Mouse (Mus musculus): Measurements from ENCODE around the gene Gm47996.
"Not testable (repeated sequence)": the region's sequence is repeated elsewhere in the genome, so short reads cannot be mapped to it uniquely, and the experiment has no call there.

The Gm47996 gene

DNA sequence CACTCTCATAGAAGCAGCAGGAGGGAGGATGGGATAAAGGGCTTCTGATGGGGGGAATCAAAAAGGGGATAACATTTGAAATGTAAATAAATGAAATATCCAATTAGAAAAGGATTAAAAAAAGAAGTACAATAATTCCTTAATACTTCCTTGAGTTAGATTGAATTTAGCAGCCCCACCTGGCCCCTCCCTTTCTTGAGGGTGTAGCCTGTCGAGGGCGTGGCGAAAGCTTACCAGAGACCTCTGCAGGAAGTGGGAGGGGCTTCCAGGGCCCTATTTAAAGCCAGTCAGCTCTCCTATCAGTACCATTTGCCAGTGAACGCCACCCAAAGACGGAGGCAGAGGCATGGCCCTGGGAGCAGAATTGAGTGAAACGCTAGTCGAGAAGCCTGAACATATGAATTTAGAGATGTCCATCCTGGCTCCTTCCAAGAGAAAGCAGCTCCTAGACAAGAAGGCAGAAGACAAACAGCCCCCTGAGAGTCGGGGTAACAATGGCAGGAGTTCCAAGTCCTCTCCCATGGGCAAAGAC, at the start of gene Gm47996:
TSS of gene Gm47996 (plus strand) at position 308 of the 532 bp plus-strand sequence.
- not testable (repeated sequence) for DNase-seq

DNA sequence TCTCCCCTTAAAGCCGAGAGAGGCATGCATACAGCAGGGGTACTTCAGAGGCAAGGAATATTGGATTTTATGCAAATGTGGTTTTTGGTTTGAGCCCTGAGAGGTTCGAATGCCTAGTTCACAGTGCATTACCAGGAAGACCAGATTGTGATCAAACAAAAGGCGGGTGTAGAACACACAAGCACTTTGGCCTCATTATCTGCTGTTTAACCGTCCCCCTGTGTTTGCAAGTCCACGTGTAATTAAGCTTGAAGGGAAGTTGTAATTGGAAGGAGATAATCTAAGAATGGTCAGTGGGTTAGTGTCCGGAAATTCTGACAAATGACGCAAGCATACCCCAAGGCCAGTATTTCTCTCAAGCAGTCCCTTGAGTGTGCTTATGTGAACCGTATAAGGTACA, 43.9 kb upstream of the Gm47996 start:
- no peak for DNase-seq

GRCm38 (mm10) chr1:151167297-151168047, 42.5 kb upstream of the Gm47996 start:
- DNase-seq, result no peak

GRCm38 (mm10) chr1:151168637-151169036, 41.3 kb upstream of the Gm47996 start:
- DNase-seq, result no peak

- DNase-seq, result no peak
Measured at GRCm38 (mm10) chr1:151171572-151172461, 38.1 kb upstream of the Gm47996 start.

- DNase-seq, result no peak
Measured at GRCm38 (mm10) chr1:151177030-151177936, 32.6 kb upstream of the Gm47996 start.

DNA sequence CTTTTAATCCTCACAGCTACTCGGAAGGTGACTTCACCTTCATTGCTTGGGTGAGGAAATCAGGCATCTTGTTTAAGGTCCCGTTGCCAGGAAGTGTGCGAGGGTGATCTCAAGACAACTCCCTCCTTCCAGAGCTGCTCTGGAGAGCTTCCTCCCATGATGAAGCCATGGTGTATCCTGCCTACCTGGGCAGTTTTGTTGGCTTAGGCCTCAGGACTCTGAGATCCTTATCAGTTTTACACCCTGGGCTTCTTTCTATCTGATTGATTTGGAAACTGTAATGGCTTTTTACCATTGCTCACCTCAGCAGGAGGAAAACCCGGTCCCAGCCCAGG, 32.0 kb upstream of the Gm47996 start:
- DNase-seq, result no peak

DNA sequence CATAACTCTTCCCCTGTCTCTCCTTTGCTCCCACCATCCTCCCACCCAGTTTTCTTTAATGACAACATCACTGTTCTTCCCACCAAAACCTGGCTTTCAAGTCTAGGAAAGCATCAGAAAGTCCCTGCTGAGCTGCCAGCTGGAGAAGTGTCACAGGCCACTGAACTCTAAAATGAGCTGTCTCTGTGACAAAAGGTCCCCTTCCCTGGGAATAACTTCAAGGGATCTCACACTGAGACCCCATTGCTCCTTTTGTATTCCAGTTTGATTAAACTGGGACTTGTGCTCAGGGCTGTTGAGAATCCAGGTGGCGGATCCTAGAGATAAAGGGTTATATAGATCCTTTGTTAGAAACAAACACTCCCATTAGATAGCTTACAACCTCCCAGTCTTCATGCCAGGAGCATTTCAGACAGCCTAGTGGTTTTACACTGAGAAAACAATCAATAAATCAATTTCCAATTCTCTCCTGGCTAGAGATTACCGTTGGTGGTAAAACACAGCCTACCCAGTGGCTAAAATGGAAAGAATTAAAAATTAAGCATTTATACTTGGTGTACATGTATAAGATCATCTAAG, 31.3 kb upstream of the Gm47996 start:
- DNase-seq, result no peak

DNA sequence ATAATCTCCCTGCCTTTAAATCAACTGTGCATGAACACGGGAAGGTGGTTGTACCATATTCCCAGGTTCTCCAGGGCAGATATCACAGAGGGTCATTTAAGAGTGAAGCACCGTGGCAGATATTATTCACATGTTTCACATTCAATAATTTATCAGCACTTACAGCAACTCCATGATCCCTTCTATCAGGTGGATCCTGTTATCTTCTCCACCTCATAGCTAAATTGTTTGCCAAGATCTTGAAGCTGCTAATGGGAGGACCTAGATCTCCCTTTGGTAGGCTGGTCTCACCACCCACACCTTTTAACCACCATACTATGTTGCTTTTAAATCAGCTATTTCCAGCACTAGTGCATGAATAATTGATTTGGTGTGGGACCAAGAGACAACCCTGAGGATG, 29.8 kb upstream of the Gm47996 start:
- DNase-seq, result no peak

- DNase-seq, result not testable (repeated sequence)
Measured at GRCm38 (mm10) chr1:151182266-151182665, 27.7 kb upstream of the Gm47996 start, which contains the start of gene Gm47985. Gene Gm47985, plus strand, starts transcription at chr1:151182537.

GRCm38 (mm10) chr1:151186186-151186585, 23.7 kb upstream of the Gm47996 start:
- not testable (repeated sequence) for DNase-seq

DNA sequence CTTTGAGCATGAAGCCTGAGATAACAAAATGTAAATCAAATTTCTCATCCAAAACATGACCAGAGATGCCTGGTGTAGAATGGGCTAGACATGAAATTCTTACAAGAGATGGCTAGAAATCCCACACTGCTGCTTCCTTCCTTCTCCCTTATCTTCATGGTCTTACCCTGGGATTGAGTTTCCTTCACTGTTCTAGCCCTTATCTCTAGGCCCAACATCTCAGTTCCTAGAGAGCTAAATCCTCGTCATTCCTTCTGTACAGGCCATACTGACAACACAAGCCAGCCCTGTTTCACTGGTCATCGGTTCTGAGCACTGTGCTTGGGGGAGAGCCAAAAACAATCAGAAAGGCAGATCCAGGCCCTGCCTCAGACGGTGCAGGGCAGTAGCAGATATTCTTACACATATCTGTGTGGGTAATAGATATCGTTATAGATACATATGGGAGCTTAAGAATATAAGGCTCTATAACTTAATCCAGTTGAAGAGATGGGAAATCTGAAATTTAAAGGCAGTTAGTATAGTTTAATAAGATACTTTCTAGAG, 23.0 kb upstream of the Gm47996 start:
- DNase-seq, result not testable (repeated sequence)

DNA sequence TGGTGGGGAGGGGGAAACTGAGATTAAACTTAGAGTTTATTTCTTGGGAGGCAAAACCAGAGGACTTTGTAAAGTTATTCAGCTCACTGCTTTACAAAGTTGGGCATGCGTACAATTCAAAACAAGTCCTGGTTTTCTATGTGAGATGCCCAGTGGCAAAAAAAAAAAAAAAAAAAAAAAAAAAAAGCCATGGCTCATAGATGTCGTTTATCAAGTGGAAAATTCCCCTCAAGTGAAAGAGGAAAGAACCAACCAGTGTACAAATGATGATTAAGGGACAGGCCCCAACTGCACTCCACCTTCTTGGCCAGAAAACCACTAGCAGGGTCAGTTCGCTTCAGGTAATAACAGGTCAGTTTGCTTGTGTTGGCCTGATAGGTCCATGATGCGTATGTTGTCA, 21.5 kb upstream of the Gm47996 start:
- DNase-seq, result no peak

DNA sequence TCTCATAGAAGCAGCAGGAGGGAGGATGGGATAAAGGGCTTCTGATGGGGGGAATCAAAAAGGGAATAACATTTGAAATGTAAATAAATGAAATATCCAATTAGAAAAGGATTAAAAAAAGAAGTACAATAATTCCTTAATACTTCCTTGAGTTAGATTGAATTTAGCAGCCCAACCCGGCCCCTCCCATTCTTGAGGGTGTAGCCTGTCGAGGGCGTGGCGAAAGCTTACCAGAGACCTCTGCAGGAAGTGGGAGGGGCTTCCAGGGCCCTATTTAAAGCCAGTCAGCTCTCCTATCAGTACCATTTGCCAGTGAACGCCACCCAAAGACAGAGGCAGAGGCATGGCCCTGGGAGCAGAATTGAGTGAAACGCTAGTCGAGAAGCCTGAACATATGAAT, 17.9 kb upstream of the Gm47996 start, which contains the start of gene Gm8947:
TSS of gene Gm8947 (plus strand) at position 302 of the 400 bp plus-strand sequence.
- not testable (repeated sequence) for DNase-seq

DNA sequence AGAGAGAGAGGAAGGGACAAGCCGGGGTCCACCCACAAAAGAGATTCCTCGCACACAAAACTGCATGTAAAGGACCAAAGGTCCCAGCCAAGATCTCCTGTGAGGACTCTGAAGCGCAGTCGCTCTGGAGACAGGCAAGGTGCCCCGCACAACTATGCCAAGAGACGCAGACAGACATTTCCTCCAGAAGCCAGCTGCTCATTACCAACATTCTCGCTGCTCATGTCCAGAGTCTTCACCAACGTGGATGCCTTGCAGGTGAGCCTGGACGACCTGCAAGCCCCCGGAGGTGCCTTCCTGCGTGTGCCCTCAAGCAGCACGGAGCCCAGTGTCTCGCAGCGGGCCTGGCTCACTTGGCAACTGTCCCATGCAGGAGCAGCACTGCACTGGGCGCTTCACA, 17.2 kb upstream of the Gm47996 start:
- not testable (repeated sequence) for DNase-seq

DNA sequence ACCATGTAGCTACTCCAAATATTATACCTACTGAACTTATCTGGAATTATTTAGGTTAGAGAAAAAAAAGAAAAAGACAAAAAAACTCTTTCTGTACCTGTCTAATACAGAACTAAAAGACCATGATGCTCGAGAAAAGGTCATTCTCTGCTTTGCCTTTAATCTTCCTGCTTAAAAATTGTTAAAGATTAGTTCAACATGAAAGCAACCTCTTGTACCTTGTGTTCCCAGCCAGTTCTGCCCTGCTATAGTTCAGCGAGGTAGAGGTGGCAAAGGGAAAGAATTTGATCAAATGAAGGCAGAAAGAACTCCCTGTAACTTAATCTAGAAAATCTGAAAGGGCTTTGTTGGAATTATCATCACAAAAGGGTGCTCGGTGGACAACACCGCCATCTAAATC, 13.9 kb upstream of the Gm47996 start:
- DNase-seq, result not testable (repeated sequence)

GRCm38 (mm10) chr1:151196690-151197089, 13.2 kb upstream of the Gm47996 start:
- not testable (repeated sequence) for DNase-seq

GRCm38 (mm10) chr1:151198120-151198519, 11.8 kb upstream of the Gm47996 start, which contains the start of gene Gm47995:
Gene Gm47995, plus strand, starts transcription at chr1:151198448.
- DNase-seq, result not testable (repeated sequence)

DNA sequence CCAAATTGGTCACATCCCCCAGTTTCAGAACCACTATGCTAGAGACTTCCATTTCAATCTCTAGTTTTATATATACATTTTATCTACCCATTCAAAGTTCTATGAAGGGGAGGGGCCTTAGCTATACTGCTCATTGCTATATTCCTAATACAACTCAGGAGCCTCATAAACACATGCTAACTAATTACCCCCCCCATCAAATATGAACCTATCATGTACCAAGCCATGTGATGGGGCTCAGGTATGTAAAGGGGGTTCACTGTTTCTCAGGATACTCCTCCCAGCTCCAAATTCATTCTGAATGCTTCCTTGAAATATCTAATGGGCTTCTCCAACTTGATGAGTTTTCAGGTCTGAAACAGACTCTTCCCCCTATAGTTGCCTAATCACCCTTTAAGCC, 9.3 kb upstream of the Gm47996 start:
- DNase-seq, result not testable (repeated sequence)

DNA sequence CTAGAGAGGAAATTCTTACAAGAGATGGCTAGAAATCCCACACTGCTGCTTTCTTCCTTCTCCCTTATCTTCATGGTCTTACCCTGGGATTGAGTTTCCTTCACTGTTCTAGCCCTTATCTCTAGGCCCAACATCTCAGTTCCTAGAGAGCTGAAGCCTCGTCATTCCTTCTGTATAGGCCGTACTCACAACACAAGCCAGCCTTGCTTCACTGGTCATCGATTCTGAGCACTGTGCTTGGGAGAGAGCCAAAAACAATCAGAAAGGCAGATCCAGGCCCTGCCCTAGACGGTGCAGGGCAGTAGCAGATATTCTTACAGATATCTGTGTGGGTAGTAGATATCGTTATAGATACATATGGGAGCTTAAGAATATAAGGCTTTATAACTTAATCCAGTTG, 7.2 kb upstream of the Gm47996 start:
- DNase-seq, result not testable (repeated sequence)

GRCm38 (mm10) chr1:151203818-151204217, 6.1 kb upstream of the Gm47996 start, which contains the start of gene 3110040M04Rik:
Gene 3110040M04Rik, plus strand, starts transcription at chr1:151204121.
- DNase-seq, result not testable (repeated sequence)
